Mouse (Mus musculus) E14TG2a.4 (cell line): ENCODE measurements around the gene Syt15.
"Not testable (repeated sequence)": the region's sequence is repeated elsewhere in the genome, so short reads cannot be mapped to it uniquely, and the experiment has no call there.

Experiments used
- H3K27me3 ChIP-seq: 2 replicates; pipeline ENCODE4 v1.6.1; 2014; ENCODE audit warnings: low read length, control low read depth; ENCODE audit not compliant: insufficient read depth
- H3K36me3 ChIP-seq: 2 replicates; pipeline ENCODE4 v1.6.1; 2014; ENCODE audit warnings: low read length, control low read depth; ENCODE audit not compliant: insufficient read depth
- H3K4me1 ChIP-seq: replicated peaks from 2 replicates; pipeline ENCODE4 v1.6.1; 2014; ENCODE audit warnings: low read depth, low read length, control low read depth
- H3K4me3 ChIP-seq: replicated peaks from 2 replicates; pipeline ENCODE4 v1.5.1; 2014; ENCODE audit warnings: mild to moderate bottlenecking, low read length
- H3K9me3 ChIP-seq: 2 replicates; pipeline ENCODE4 v1.6.1; 2014; ENCODE audit warnings: low read length, control low read depth
- CTCF ChIP-seq: conservative IDR thresholded peaks from 2 replicates; pipeline ENCODE4 v1.5.1; 2014; ENCODE audit warnings: low read length
- NANOG ChIP-seq: IDR thresholded peaks from 2 replicates; pipeline ENCODE4 v1.6.1; 2014; ENCODE audit warnings: borderline replicate concordance, low read length, mixed read lengths
- POU5F1 ChIP-seq: IDR thresholded peaks from 2 replicates; pipeline ENCODE4 v1.6.1; 2014; ENCODE audit warnings: low read length, borderline replicate concordance

Gene Syt15

GRCm38 (mm10) chr14:34232866-34233680 lies 13.7 kb downstream of the Syt15 start:
- Histone ChIP-seq H3K4me1 (peaks cover 15% of the 10 kb centered on the region), H3K27me3 (no peaks in the 10 kb centered on the region), H3K36me3 (peaks cover 33% of the 10 kb centered on the region), H3K9me3 (no peaks in the 10 kb centered on the region), H3K4me3 (no peak overlapping the region)
- no peak for TF ChIP-seq NANOG
- TF ChIP-seq CTCF = no peak
- no peak for TF ChIP-seq POU5F1

GRCm38 (mm10) chr14:34233846-34234245 lies 14.5 kb downstream of the Syt15 start:
- TF ChIP-seq CTCF = no peak
- TF ChIP-seq POU5F1 = no peak
- TF ChIP-seq NANOG = no peak
- H3K4me3 ChIP-seq = no peak overlapping the region
- peaks cover 41% of the 10 kb centered on the region for H3K36me3 ChIP-seq
- no peaks in the 10 kb centered on the region for H3K9me3 ChIP-seq
- H3K27me3 ChIP-seq = no peaks in the 10 kb centered on the region
- peaks cover 9% of the 10 kb centered on the region for H3K4me1 ChIP-seq

DNA sequence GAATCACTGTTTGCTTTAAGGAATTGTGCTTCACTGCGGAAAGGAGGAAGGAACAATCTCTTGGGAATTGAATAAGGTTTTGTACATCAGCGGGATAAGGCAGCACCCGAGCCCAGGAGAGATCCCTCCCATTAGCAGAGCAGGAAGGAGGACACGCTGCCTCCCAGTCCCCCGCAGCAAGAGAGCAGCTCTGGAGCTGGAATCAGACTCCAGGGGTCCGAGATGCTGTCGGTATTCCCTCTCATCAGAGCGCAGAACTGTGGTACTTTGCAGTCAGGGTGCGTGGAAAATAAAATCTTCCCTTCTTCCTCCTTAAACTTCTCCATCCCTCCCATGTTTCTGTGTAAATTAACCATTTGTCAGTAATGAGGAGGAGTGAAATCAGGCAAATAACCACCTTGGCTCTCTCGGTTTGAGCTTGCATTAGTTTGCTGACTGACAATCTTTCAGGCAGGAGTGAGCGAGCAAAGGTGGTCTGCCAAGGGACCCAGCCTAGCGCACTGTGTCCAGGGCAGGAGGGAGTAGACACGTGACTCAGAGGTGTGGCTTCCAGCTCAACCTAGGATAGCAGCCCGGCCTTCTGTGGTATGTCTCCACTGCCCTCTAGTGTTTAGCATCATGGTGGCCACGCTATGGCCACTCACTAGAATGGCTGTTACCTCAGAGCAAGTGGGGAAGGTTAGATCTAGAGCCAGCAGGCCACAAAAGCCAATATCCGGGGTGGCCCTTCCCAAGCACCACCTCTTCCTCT lies 15.4 kb downstream of the Syt15 start:
- peak overlapping the region; percentile 52; the same call in 1 of the 2 replicates for H3K4me3 ChIP-seq
- peaks cover 9% of the 10 kb centered on the region for H3K4me1 ChIP-seq
- peaks cover 43% of the 10 kb centered on the region for H3K36me3 ChIP-seq
- no peaks in the 10 kb centered on the region for H3K9me3 ChIP-seq
- no peak for TF ChIP-seq POU5F1
- no peak for TF ChIP-seq NANOG
- TF ChIP-seq CTCF = peak; percentile 43
- no peaks in the 10 kb centered on the region for H3K27me3 ChIP-seq

DNA sequence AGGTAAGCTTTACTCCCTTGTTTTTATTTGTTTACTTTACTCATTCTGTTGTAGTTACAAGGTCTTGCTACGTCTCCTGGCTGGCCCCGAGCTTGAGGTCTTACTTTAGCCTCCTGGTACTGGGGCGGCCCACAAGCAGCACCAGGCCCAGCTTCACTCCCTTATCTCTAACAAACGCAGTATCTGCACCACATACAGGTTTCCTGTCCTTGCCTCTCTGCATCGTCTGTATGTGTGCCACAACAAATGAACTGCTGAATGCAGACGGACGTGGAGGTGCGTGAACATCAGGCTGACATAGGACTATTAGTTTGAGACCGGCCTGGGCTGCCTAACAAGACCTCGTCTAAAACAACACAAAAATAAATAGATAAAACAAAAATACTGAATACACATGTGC lies 20.9 kb downstream of the Syt15 start:
- no peak for TF ChIP-seq NANOG
- TF ChIP-seq POU5F1 = no peak
- TF ChIP-seq CTCF = no peak
- Histone ChIP-seq H3K27me3 (no peaks in the 10 kb centered on the region), H3K4me3 (no peak overlapping the region), H3K4me1 (no peaks in the 10 kb centered on the region; the same call in 1 of the 2 replicates), H3K36me3 (peaks cover 37% of the 10 kb centered on the region), H3K9me3 (no peaks in the 10 kb centered on the region)

GRCm38 (mm10) chr14:34240676-34241075 lies 21.3 kb downstream of the Syt15 start:
- Histone ChIP-seq H3K4me1 (no peaks in the 10 kb centered on the region; the same call in 1 of the 2 replicates), H3K4me3 (no peak overlapping the region), H3K36me3 (peaks cover 33% of the 10 kb centered on the region), H3K27me3 (no peaks in the 10 kb centered on the region), H3K9me3 (no peaks in the 10 kb centered on the region)
- TF ChIP-seq POU5F1 (no peak), CTCF (no peak), NANOG (no peak)

DNA sequence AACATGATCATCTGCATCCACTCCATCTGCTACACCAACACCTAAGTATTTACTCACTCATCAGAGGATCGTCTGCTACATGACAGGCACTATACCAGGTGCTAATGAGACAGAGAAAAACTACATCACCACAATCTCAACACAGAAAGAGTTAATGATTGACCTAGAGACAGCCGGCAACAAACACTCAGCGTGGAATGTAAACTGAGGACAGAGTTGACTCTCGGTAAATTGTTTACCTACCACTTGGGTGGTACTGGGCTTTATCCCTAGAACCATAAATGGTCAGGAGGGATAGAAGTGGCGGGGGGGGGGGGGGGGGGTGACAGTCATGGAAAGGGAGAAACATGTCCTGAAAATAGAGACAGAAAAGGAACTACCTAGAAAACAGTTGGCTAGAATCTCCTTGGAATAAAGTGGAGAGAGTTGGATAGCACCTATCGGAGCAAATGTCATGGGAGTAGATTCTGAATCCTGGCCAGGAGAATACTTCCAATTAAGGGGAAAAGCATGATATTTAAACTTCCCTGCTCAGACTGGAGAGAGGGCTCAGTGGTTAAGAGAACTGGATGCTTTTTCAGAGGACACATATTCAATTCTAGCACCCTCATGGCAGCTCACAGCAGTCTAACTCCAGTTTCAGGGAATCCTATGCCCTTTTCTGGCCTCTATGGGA lies 33.2 kb downstream of the Syt15 start:
- H3K4me3 ChIP-seq = no peak overlapping the region
- H3K4me1 ChIP-seq = peaks cover 14% of the 10 kb centered on the region
- peaks cover 13% of the 10 kb centered on the region for H3K36me3 ChIP-seq
- H3K27me3 ChIP-seq = no peaks in the 10 kb centered on the region
- no peak for TF ChIP-seq NANOG
- TF ChIP-seq CTCF = no peak
- no peak for TF ChIP-seq POU5F1
- peaks cover 11% of the 10 kb centered on the region for H3K9me3 ChIP-seq

- Histone ChIP-seq H3K27me3 (no peaks in the 10 kb centered on the region), H3K9me3 (peaks cover 11% of the 10 kb centered on the region), H3K4me1 (peaks cover 14% of the 10 kb centered on the region), H3K4me3 (no peak overlapping the region), H3K36me3 (peaks cover 13% of the 10 kb centered on the region)
- TF ChIP-seq CTCF (no peak), POU5F1 (no peak), NANOG (no peak)
Measured at GRCm38 (mm10) chr14:34253261-34253660, 33.9 kb downstream of the Syt15 start.

DNA sequence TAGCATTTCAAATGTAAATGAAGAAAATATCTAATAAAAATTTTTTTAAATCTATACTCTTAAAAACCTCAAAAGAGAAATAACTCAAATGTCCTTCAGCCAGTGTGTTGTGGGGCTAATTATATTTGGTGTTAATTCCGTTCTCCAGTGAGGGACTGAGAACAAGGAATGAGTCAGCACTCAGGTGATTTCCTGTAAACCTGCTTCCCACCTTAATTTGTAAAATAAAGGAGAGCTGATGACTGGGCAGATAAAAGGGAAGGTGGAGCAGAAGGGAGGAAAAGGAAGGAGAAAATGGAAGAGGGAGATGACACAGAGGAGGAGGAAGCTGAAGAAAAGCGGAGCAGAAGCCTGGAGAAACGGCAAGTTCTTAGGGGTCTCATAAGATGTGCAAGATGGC lies 39.1 kb downstream of the Syt15 start:
- H3K27me3 ChIP-seq, H3K4me3 ChIP-seq: not testable (repeated sequence)
- H3K9me3 ChIP-seq = peaks cover 11% of the 10 kb centered on the region
- H3K36me3 ChIP-seq = peaks cover 21% of the 10 kb centered on the region
- peaks cover 20% of the 10 kb centered on the region; the same call in 1 of the 2 replicates for H3K4me1 ChIP-seq
